Mouse (Mus musculus): Measurements from ENCODE around the gene Mcat. TPM values are rescaled to one million over a fixed set of nuclear protein-coding genes. Genes with fewer than 3 reads are reported as not detected.

Mcat gene
- polyA plus RNA-seq, 2 experiments = 32.9 to 42.7 TPM

- no peak overlapping the region for H3K27ac ChIP-seq (replicated peaks; ENCODE audit: low read depth, low read length)
- H3K4me3 ChIP-seq (replicated peaks; ENCODE audit: low read length) = no peak overlapping the region
- peaks cover 64% of the 10 kb centered on the region for H3K36me3 ChIP-seq (ENCODE audit: control insufficient read depth, insufficient read depth, low read length)
- no peak for TF ChIP-seq POLR2A (IDR thresholded peaks at IDR 0.05; ENCODE audit: borderline replicate concordance, extremely low read depth, insufficient read depth, insufficient read length)
- 94% methylated on average over 9 of the region's 9 CpGs for WGBS
- H3K9me3 ChIP-seq (ENCODE audit: control insufficient read depth, low read length) = no peaks in the 10 kb centered on the region
- H3K4me1 ChIP-seq (ENCODE audit: control insufficient read depth, insufficient read depth, low read length) = no peaks in the 10 kb centered on the region
- ATAC-seq (ENCODE audit: low FRiP score, low read depth) (no peak), DNase-seq (ENCODE audit: low spot score) (no peak)
- no peak overlapping the region for H3K4me2 ChIP-seq (replicated peaks; ENCODE audit: low read depth, low read length, severe bottlenecking)
- no peaks in the 10 kb centered on the region for H3K27me3 ChIP-seq (ENCODE audit: control insufficient read depth, insufficient read depth, low read length)
- no peak overlapping the region for H3K9ac ChIP-seq (ENCODE audit: low read depth, low read length, severe bottlenecking)
These were observed 13.1 kb upstream of the Mcat start for GRCm38 (mm10) chr15:83576651-83577050.

DNA sequence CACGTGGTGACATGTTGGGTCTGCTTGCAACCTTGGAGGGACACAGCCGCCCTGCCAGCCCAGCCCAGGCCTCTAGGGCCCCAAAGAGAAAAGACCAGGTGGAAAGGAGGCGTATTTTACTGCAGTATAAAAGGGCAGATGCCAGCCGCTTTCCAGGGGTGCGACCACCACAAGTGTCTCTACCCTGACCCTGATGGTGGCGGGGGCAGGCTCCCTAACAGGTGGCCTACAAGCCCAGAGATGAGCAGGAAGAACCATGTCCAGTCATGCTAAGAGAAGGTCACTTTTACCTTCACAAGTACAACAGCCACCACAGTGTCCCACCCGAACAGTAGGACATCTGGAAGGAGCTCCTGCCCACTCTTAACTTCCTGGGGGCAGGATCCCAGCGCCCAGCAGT, 12.0 kb upstream of the Mcat start:
- Histone ChIP-seq H3K36me3 (ENCODE audit: control insufficient read depth, insufficient read depth, low read length) (peaks cover 53% of the 10 kb centered on the region), H3K9ac (ENCODE audit: low read depth, low read length, severe bottlenecking) (no peak overlapping the region), H3K27ac (replicated peaks; ENCODE audit: low read depth, low read length) (no peak overlapping the region), H3K4me3 (replicated peaks; ENCODE audit: low read length) (no peak overlapping the region), H3K4me2 (replicated peaks; ENCODE audit: low read depth, low read length, severe bottlenecking) (no peak overlapping the region), H3K4me1 (ENCODE audit: control insufficient read depth, insufficient read depth, low read length) (no peaks in the 10 kb centered on the region), H3K27me3 (ENCODE audit: control insufficient read depth, insufficient read depth, low read length) (no peaks in the 10 kb centered on the region), H3K9me3 (ENCODE audit: control insufficient read depth, low read length) (no peaks in the 10 kb centered on the region)
- WGBS = 92% methylated on average over 8 of the region's 8 CpGs
- no peak for ATAC-seq (ENCODE audit: low FRiP score, low read depth)
- no peak for TF ChIP-seq POLR2A (IDR thresholded peaks at IDR 0.05; ENCODE audit: borderline replicate concordance, extremely low read depth, insufficient read depth, insufficient read length)
- no peak for DNase-seq (ENCODE audit: low spot score)

GRCm38 (mm10) chr15:83574731-83575351, 11.3 kb upstream of the Mcat start:
- DNase-seq (ENCODE audit: low spot score) (no peak), ATAC-seq (ENCODE audit: low FRiP score, low read depth) (no peak)
- Histone ChIP-seq H3K9ac (ENCODE audit: low read depth, low read length, severe bottlenecking) (no peak overlapping the region), H3K4me2 (replicated peaks; ENCODE audit: low read depth, low read length, severe bottlenecking) (no peak overlapping the region), H3K27me3 (ENCODE audit: control insufficient read depth, insufficient read depth, low read length) (no peaks in the 10 kb centered on the region), H3K4me1 (ENCODE audit: control insufficient read depth, insufficient read depth, low read length) (no peaks in the 10 kb centered on the region), H3K9me3 (ENCODE audit: control insufficient read depth, low read length) (no peaks in the 10 kb centered on the region), H3K27ac (replicated peaks; ENCODE audit: low read depth, low read length) (no peak overlapping the region), H3K36me3 (ENCODE audit: control insufficient read depth, insufficient read depth, low read length) (peaks cover 46% of the 10 kb centered on the region), H3K4me3 (replicated peaks; ENCODE audit: low read length) (no peak overlapping the region)
- TF ChIP-seq POLR2A (IDR thresholded peaks at IDR 0.05; ENCODE audit: borderline replicate concordance, extremely low read depth, insufficient read depth, insufficient read length) = no peak
- WGBS = 83% methylated on average over 6 of the region's 6 CpGs

GRCm38 (mm10) chr15:83573606-83574005, 10.0 kb upstream of the Mcat start:
- peaks cover 34% of the 10 kb centered on the region for H3K36me3 ChIP-seq (ENCODE audit: control insufficient read depth, insufficient read depth, low read length)
- H3K27ac ChIP-seq (replicated peaks; ENCODE audit: low read depth, low read length) = no peak overlapping the region
- H3K4me3 ChIP-seq (replicated peaks; ENCODE audit: low read length) = no peak overlapping the region
- H3K9me3 ChIP-seq (ENCODE audit: control insufficient read depth, low read length) = no peaks in the 10 kb centered on the region
- H3K27me3 ChIP-seq (ENCODE audit: control insufficient read depth, insufficient read depth, low read length) = no peaks in the 10 kb centered on the region
- DNase-seq (ENCODE audit: low spot score) = no peak
- 92% methylated on average over 12 of the region's 12 CpGs for WGBS
- H3K4me2 ChIP-seq (replicated peaks; ENCODE audit: low read depth, low read length, severe bottlenecking) = no peak overlapping the region
- no peak for ATAC-seq (ENCODE audit: low FRiP score, low read depth)
- TF ChIP-seq POLR2A (IDR thresholded peaks at IDR 0.05; ENCODE audit: borderline replicate concordance, extremely low read depth, insufficient read depth, insufficient read length) = no peak
- no peak overlapping the region for H3K9ac ChIP-seq (ENCODE audit: low read depth, low read length, severe bottlenecking)
- H3K4me1 ChIP-seq (ENCODE audit: control insufficient read depth, insufficient read depth, low read length) = no peaks in the 10 kb centered on the region

GRCm38 (mm10) chr15:83572132-83572531, 8.5 kb upstream of the Mcat start:
- no peak overlapping the region for H3K4me3 ChIP-seq (replicated peaks; ENCODE audit: low read length)
- H3K4me1 ChIP-seq (ENCODE audit: control insufficient read depth, insufficient read depth, low read length) = no peaks in the 10 kb centered on the region
- 83% methylated on average over 4 of the region's 4 CpGs for WGBS
- peaks cover 24% of the 10 kb centered on the region for H3K36me3 ChIP-seq (ENCODE audit: control insufficient read depth, insufficient read depth, low read length)
- H3K9me3 ChIP-seq (ENCODE audit: control insufficient read depth, low read length) = no peaks in the 10 kb centered on the region
- no peak overlapping the region for H3K4me2 ChIP-seq (replicated peaks; ENCODE audit: low read depth, low read length, severe bottlenecking)
- H3K27me3 ChIP-seq (ENCODE audit: control insufficient read depth, insufficient read depth, low read length) = no peaks in the 10 kb centered on the region
- ATAC-seq (ENCODE audit: low FRiP score, low read depth) = no peak
- no peak for DNase-seq (ENCODE audit: low spot score)
- no peak overlapping the region for H3K27ac ChIP-seq (replicated peaks; ENCODE audit: low read depth, low read length)
- H3K9ac ChIP-seq (ENCODE audit: low read depth, low read length, severe bottlenecking) = no peak overlapping the region
- no peak for TF ChIP-seq POLR2A (IDR thresholded peaks at IDR 0.05; ENCODE audit: borderline replicate concordance, extremely low read depth, insufficient read depth, insufficient read length)

All from limb, embryonic 14.5 days (tissue).